Mouse (Mus musculus) embryonic fibroblast, embryonic 13.5 days (primary cell): ENCODE data around the gene Fcho1. TPM values are rescaled to one million over a fixed set of nuclear protein-coding genes. Genes with fewer than 3 reads are reported as not detected.
"Not testable (repeated sequence)": the region's sequence is repeated elsewhere in the genome, so short reads cannot be mapped to it uniquely, and the experiment has no call there.

Source experiments
- H3K27ac ChIP-seq: 2 replicates; pipeline ENCODE4 v1.5.1; 2012; ENCODE audit warnings: low read length, control low read depth, inconsistent platforms; ENCODE audit not compliant: insufficient read depth
- H3K4me1 ChIP-seq: 2 replicates; pipeline ENCODE4 v1.6.1; 2011; ENCODE audit warnings: low read length; ENCODE audit not compliant: control insufficient read depth, insufficient read depth
- H3K4me3 ChIP-seq: 2 replicates; pipeline ENCODE4 v1.5.1; 2011; ENCODE audit warnings: mild to moderate bottlenecking, control low read depth, low read length; ENCODE audit not compliant: insufficient read depth
- CTCF ChIP-seq: IDR thresholded peaks from 2 replicates; pipeline ENCODE4 v1.5.1; 2011; ENCODE audit warnings: mild to moderate bottlenecking, control low read depth, low read length, moderate library complexity, borderline replicate concordance; ENCODE audit not compliant: insufficient read depth
- POLR2A ChIP-seq: IDR thresholded peaks from 2 replicates; pipeline ENCODE4 v1.6.1; 2011; ENCODE audit warnings: low read depth, mild to moderate bottlenecking, control low read depth, low read length, moderate library complexity
- polyA plus RNA-seq: library from polyadenylated mRNA; stranded (reverse); fragments of >200 nt; gene quantifications from 2 replicates; pipeline ENCODE4 v1.2.4, GENCODE M21; 2011; ENCODE audit warnings: low read depth; ENCODE audit not compliant: missing spikeins, insufficient read length

Fcho1 gene
- not detected in 2 replicates for polyA plus RNA-seq

- H3K4me3 ChIP-seq = peak within 1 kb of the TSS; percentile 27
- H3K27ac ChIP-seq = no peak within 1 kb of the TSS
- TF ChIP-seq POLR2A = no peak
- no peak for TF ChIP-seq CTCF
- no peaks in the 10 kb centered on the region for H3K4me1 ChIP-seq
Observed at GRCm38 (mm10) chr8:71725122-71725924, at the start of gene Fcho1. Fcho1 (minus strand) TSS chr8:71725716.

- TF ChIP-seq CTCF = no peak
- TF ChIP-seq POLR2A = no peak
- no peak overlapping the region for H3K4me3 ChIP-seq
Observed at GRCm38 (mm10) chr8:71771336-71771735, 45.8 kb upstream of the Fcho1 start.

GRCm38 (mm10) chr8:71758816-71759215, 33.3 kb upstream of the Fcho1 start:
- TF ChIP-seq CTCF = no peak
- no peak for TF ChIP-seq POLR2A
- Histone ChIP-seq H3K4me1 (no peaks in the 10 kb centered on the region), H3K4me3 (no peak overlapping the region), H3K27ac (no peak overlapping the region)

More at GRCm38 (mm10) chr8:71771336-71771735, 45.8 kb upstream of the Fcho1 start:
- Histone ChIP-seq H3K4me1 (no peaks in the 10 kb centered on the region), H3K27ac (no peak overlapping the region)

- not testable (repeated sequence) for H3K4me1 ChIP-seq, H3K4me3 ChIP-seq, H3K27ac ChIP-seq
Observed at GRCm38 (mm10) chr8:71752881-71753552, 27.5 kb upstream of the Fcho1 start.

- H3K4me1 ChIP-seq, H3K27ac ChIP-seq, H3K4me3 ChIP-seq: not testable (repeated sequence)
Observed at GRCm38 (mm10) chr8:71752263-71752662, 26.7 kb upstream of the Fcho1 start.

GRCm38 (mm10) chr8:71751337-71751886, 25.9 kb upstream of the Fcho1 start:
- not testable (repeated sequence) for H3K4me3 ChIP-seq, H3K27ac ChIP-seq, H3K4me1 ChIP-seq
- peak; percentile 42; the same call in 1 of the 2 replicates for TF ChIP-seq CTCF

GRCm38 (mm10) chr8:71749321-71750075, 24.0 kb upstream of the Fcho1 start:
- H3K27ac ChIP-seq, H3K4me1 ChIP-seq, H3K4me3 ChIP-seq: not testable (repeated sequence)

- H3K4me1 ChIP-seq, H3K4me3 ChIP-seq, H3K27ac ChIP-seq: not testable (repeated sequence)
Observed at GRCm38 (mm10) chr8:71747082-71747481, 21.6 kb upstream of the Fcho1 start.

- Histone ChIP-seq H3K27ac (no peak overlapping the region), H3K4me3 (no peak overlapping the region), H3K4me1 (no peaks in the 10 kb centered on the region)
- TF ChIP-seq POLR2A (no peak), CTCF (no peak)
Observed at GRCm38 (mm10) chr8:71745322-71745721, 19.8 kb upstream of the Fcho1 start.

- no peak overlapping the region for H3K4me3 ChIP-seq
- H3K27ac ChIP-seq = no peak overlapping the region
- TF ChIP-seq POLR2A (no peak), CTCF (no peak)
- no peaks in the 10 kb centered on the region for H3K4me1 ChIP-seq
Observed at GRCm38 (mm10) chr8:71742783-71743182, 17.3 kb upstream of the Fcho1 start.
